Mouse (Mus musculus): ENCODE data around the gene Ppp1r16b. TPM values are rescaled to one million over a fixed set of nuclear protein-coding genes. Genes with fewer than 3 reads are reported as not detected.

The Ppp1r16b gene
- 100 to 1,000 TPM; 135 to 138 TPM for total RNA-seq (2021)
- long read RNA-seq, experiment 1, full-length matches to known transcripts, result 8 of 13 reads
- long read RNA-seq, experiment 1, partial matches to known transcripts, result 0 of 13 reads
- long read RNA-seq, experiment 1, other reads (novel, unspliced or antisense), result 5 of 13 reads
- long read RNA-seq, experiment 2, full-length matches to known transcripts, result 7 of 21 reads
- long read RNA-seq, experiment 2, partial matches to known transcripts, result 8 of 21 reads
- long read RNA-seq, experiment 2, other reads (novel, unspliced or antisense), result 6 of 21 reads

GRCm38 (mm10) chr2:158665098-158665497 lies at the start of gene Ppp1r16b:
Gene Ppp1r16b (plus strand): TSS chr2:158665398.
- Histone ChIP-seq H3K27ac (peak within 1 kb of the TSS; percentile 90), H3K4me3 (no peak within 1 kb of the TSS)
- intact Hi-C loops (cut with DNase I), result no loop called here
- no peak for DNase-seq (ENCODE audit: extremely low spot score in 1 of 2, low spot score in 2 of 2)
- TF ChIP-seq CTCF (IDR thresholded peaks at IDR 0.05), result no peak

GRCm38 (mm10) chr2:158615702-158616101 lies 49.5 kb upstream of the Ppp1r16b start:
- intact Hi-C loops (cut with DNase I), result no loop called here
- no peak for TF ChIP-seq CTCF (IDR thresholded peaks at IDR 0.05)
- H3K4me3 ChIP-seq, result no peak overlapping the region
- DNase-seq (ENCODE audit: extremely low spot score in 1 of 2, low spot score in 2 of 2), result no peak
- no peak overlapping the region for H3K27ac ChIP-seq

- peak in 1 of 2 experiments; percentile 54 for DNase-seq (ENCODE audit: extremely low spot score in 1 of 2, low spot score in 2 of 2)
- intact Hi-C loops (cut with DNase I), result no loop called here
Observed at GRCm38 (mm10) chr2:158616296-158616695, 48.9 kb upstream of the Ppp1r16b start.

GRCm38 (mm10) chr2:158616790-158617189 lies 48.4 kb upstream of the Ppp1r16b start:
- DNase-seq (ENCODE audit: extremely low spot score in 1 of 2, low spot score in 2 of 2), result no peak
- Histone ChIP-seq H3K4me3 (no peak overlapping the region), H3K27ac (no peak overlapping the region)
- no peak for TF ChIP-seq CTCF (IDR thresholded peaks at IDR 0.05)
- intact Hi-C loops (cut with DNase I), result no loop called here

More at GRCm38 (mm10) chr2:158616296-158616695, 48.9 kb upstream of the Ppp1r16b start:
- H3K4me3 ChIP-seq, result no peak overlapping the region
- TF ChIP-seq CTCF (IDR thresholded peaks at IDR 0.05), result no peak
- no peak overlapping the region for H3K27ac ChIP-seq

GRCm38 (mm10) chr2:158624718-158625222 lies 40.4 kb upstream of the Ppp1r16b start, which contains the start of gene Actr5:
Gene Actr5 (plus strand): TSS chr2:158624888.
- peak within 1 kb of the TSS; percentile 94 for H3K27ac ChIP-seq
- no peak; the same call in 1 of the 2 replicates for TF ChIP-seq CTCF (IDR thresholded peaks at IDR 0.05)
- intact Hi-C loops (cut with DNase I), result no loop called here

GRCm38 (mm10) chr2:158625231-158625630 lies 40.0 kb upstream of the Ppp1r16b start:
- no peak for DNase-seq (ENCODE audit: extremely low spot score in 1 of 2, low spot score in 2 of 2)
- H3K4me3 ChIP-seq, result peak overlapping the region; percentile 69
- H3K27ac ChIP-seq, result peak overlapping the region; percentile 94
- intact Hi-C loops (cut with DNase I), result no loop called here
- TF ChIP-seq CTCF (IDR thresholded peaks at IDR 0.05), result no peak

More at GRCm38 (mm10) chr2:158624718-158625222, 40.4 kb upstream of the Ppp1r16b start, which contains the start of gene Actr5:
- peak within 1 kb of the TSS; percentile 69 for H3K4me3 ChIP-seq
- peak; percentile 87 to 89 for DNase-seq (ENCODE audit: extremely low spot score in 1 of 2, low spot score in 2 of 2)

GRCm38 (mm10) chr2:158625697-158626096 lies 39.5 kb upstream of the Ppp1r16b start:
- intact Hi-C loops (cut with DNase I), result no loop called here
- no peak for DNase-seq (ENCODE audit: extremely low spot score in 1 of 2, low spot score in 2 of 2)
- TF ChIP-seq CTCF (IDR thresholded peaks at IDR 0.05), result no peak
- Histone ChIP-seq H3K27ac (no peak overlapping the region), H3K4me3 (peak overlapping the region; percentile 69)

- DNase-seq (ENCODE audit: extremely low spot score in 1 of 2, low spot score in 2 of 2), result no peak
- peak; percentile 35 for TF ChIP-seq CTCF (IDR thresholded peaks at IDR 0.05)
- H3K27ac ChIP-seq, result no peak overlapping the region
- intact Hi-C loops (cut with DNase I), result loop anchor here (1.0 kb wide), 1 partner anchor 83 kb away; no protein-coding TSS in a partner anchor
- no peak overlapping the region for H3K4me3 ChIP-seq
Observed at GRCm38 (mm10) chr2:158628858-158629257, 36.3 kb upstream of the Ppp1r16b start.

GRCm38 (mm10) chr2:158629414-158629813 lies 35.8 kb upstream of the Ppp1r16b start:
- H3K27ac ChIP-seq, result no peak overlapping the region
- peak; percentile 80 for TF ChIP-seq CTCF (IDR thresholded peaks at IDR 0.05)
- no peak overlapping the region for H3K4me3 ChIP-seq
- no peak for DNase-seq (ENCODE audit: extremely low spot score in 1 of 2, low spot score in 2 of 2)
- intact Hi-C loops (cut with DNase I), result loop anchor here (1.0 kb wide), 1 partner anchor 83 kb away; no protein-coding TSS in a partner anchor

GRCm38 (mm10) chr2:158631873-158632272 lies 33.3 kb upstream of the Ppp1r16b start:
- TF ChIP-seq CTCF (IDR thresholded peaks at IDR 0.05), result no peak
- H3K4me3 ChIP-seq, result no peak overlapping the region
- intact Hi-C loops (cut with DNase I), result no loop called here

GRCm38 (mm10) chr2:158641869-158642268 lies 23.3 kb upstream of the Ppp1r16b start:
- intact Hi-C loops (cut with DNase I), result loop anchor here (2.0 to 10.0 kb wide), 4 partner anchors 71 to 257 kb away; no protein-coding TSS in a partner anchor
- Histone ChIP-seq H3K27ac (peak overlapping the region; percentile 86), H3K4me3 (no peak overlapping the region)
- TF ChIP-seq CTCF (IDR thresholded peaks at IDR 0.05), result peak; percentile 97
- peak; percentile 63 to 79 for DNase-seq (ENCODE audit: extremely low spot score in 1 of 2, low spot score in 2 of 2)

More at GRCm38 (mm10) chr2:158631873-158632272, 33.3 kb upstream of the Ppp1r16b start:
- no peak overlapping the region for H3K27ac ChIP-seq
- no peak for DNase-seq (ENCODE audit: extremely low spot score in 1 of 2, low spot score in 2 of 2)

- peak in 1 of 2 experiments; percentile 33 for DNase-seq (ENCODE audit: extremely low spot score in 1 of 2, low spot score in 2 of 2)
- no peak overlapping the region for H3K4me3 ChIP-seq
- peak overlapping the region; percentile 86 for H3K27ac ChIP-seq
- TF ChIP-seq CTCF (IDR thresholded peaks at IDR 0.05), result no peak
- intact Hi-C loops (cut with DNase I), result loop anchor here (2.0 to 10.0 kb wide), 4 partner anchors 70 to 258 kb away; no protein-coding TSS in a partner anchor
Observed at GRCm38 (mm10) chr2:158642587-158642986, 22.6 kb upstream of the Ppp1r16b start.
